Mouse (Mus musculus): ENCODE results near the gene Gm20388. TPM values are rescaled to one million over a fixed set of nuclear protein-coding genes. Genes with fewer than 3 reads are reported as not detected.

Gene Gm20388
- total RNA-seq, 2 experiments from 2014 or later: 6.8 to 7.8 TPM

DNA sequence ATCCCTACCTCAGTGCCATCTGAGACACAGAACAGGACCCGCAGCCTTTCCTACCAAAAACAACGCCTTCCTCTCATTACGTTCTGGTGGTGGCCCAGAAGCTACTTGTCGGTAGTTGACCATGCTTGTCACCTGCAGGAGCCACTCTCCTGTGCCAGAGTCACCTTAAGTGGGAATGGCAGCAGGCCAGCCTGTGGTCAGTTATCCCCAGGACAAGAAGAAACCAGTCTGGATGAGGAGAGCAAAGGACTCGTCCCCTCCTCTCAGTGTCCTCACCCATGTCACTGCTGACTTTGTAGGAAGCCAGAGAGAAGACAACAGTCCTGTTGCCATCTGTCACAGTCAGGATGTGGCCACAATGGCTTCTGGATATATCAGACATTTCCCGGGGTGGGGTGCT, 2906.3 kb downstream of the Gm20388 start:
- intact Hi-C loops (cut with DNase I): no loop called here
- DNase-seq: no peak

DNA sequence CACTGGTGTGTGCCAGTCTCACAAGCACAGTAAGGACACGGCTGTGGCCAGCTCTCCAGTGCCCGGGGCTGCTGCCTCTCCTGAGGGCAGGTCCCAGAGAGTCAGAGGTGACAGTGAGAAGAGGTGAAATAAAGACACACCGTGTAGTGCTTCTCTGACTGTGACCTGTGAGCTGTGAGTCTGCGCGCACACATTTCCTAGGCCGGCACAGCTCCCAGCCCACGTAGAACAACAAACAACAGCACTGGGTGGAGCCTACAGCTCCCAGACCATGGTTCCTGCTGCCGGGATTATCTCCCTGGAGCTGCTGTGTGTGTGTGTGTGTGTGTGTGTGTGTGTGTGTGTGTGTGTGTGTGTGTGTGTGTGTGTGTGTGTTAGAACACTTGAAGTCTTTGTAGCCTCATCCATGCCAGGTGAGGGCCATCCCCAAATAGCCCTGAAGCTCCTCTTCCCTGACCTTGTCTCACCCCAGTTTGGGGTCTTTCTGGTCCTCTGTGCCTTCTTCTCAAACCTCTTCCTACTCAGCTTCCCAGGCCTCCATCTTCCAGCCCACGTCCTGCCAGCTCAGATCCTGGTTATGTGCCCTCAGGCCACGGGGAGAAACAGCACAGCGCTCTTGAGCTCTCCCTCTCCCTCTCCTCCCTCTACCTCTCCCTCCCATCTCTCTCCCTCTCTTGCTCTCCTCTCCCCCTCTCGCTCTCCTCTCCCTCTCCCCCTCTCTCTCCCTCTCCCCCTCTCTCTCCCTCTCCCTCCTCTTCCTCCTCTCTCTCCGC, 2907.3 kb downstream of the Gm20388 start:
- DNase-seq: no peak

DNA sequence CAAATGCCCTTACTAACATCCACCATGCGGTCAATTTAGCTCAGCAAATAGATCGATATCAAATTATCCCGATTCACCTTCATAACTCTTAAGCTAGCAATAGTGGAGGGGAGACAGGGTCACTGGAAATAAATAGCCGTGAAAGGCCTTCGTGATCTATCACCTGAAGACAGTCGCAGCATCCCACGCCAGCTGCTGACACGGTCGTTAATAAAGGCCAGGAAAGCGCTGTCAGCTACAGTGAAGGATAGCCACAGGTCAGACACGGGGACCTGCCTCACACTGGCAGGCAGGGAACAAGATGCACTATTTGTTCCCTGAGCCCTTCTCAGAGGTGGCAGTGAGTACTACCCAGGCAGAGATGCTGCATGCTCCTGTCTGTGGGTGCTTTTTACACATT, 2909.1 kb downstream of the Gm20388 start:
- intact Hi-C loops (cut with DNase I): loop anchor here (10.0 kb wide), 1 partner anchor 425 kb away; no protein-coding TSS in a partner anchor
- no peak for DNase-seq

More for the DNA sequence above, 2907.3 kb downstream of the Gm20388 start:
- intact Hi-C loops (cut with DNase I): no loop called here

DNA sequence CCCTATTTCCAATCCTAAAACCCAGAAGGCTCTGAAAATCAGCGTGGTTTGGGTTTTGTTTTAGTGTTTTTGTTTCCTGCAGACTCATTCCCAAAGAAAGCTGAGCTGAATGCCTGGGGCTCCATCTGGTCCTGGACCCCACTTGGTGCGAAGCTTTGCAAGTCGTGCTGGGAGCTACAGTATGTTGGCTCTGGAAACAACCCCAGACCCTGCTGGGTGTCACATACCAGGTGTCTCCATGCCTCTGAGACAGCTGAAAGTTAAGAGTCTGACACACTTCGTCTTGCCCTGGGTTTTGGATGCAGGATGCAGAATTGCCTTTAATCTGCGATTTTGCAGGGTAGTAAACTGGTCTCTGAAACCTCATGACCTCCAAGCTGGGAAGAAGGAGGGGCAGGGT, 2913.9 kb downstream of the Gm20388 start:
- intact Hi-C loops (cut with DNase I): loop anchor here (10.0 kb wide), 1 partner anchor 430 kb away; no protein-coding TSS in a partner anchor
- no peak for DNase-seq

DNA sequence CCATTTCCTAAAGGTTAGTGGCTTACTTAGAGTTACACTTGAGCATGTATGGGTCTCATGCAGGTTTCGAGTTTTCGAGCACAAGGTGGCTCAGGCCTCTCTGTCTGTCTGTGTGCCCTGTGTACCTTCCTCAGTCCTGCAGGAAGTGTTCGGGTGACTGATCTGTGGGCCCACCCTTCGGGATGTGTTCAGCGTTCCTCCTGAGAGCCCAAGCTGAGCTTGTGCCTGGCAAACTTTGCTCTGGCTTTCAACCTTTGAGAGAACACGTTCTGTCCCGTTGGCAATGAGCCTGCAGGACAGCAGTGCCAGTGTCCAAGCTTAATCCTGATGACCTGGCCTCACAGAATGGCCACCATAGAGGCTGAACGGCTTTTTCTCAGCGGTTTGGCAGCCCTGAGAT, 2914.3 kb downstream of the Gm20388 start:
- intact Hi-C loops (cut with DNase I): loop anchor here (5.0 to 10.0 kb wide), 2 partner anchors 323 to 430 kb away; no protein-coding TSS in a partner anchor
- no peak for DNase-seq

DNA sequence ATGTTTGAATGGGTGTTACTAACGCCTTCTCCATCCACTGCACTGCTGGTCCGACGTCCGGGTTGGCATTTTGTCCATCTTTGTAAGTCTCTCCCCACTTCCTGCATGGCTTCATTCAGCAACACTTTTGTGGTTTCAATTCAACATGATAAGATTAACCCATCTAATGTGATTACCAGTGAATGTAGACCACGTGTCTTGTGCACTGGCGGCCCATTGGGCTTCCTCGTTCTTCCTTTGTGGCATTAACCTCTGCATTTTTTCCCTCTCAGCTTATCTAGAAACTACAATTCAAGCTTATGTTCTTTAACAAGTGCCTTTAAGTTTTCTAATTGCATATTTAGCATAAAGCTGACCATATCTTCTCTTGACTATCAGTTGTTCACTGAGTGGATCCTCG, 2914.8 kb downstream of the Gm20388 start:
- intact Hi-C loops (cut with DNase I): loop anchor here (5.0 to 10.0 kb wide), 2 partner anchors 323 to 431 kb away; no protein-coding TSS in a partner anchor

DNA sequence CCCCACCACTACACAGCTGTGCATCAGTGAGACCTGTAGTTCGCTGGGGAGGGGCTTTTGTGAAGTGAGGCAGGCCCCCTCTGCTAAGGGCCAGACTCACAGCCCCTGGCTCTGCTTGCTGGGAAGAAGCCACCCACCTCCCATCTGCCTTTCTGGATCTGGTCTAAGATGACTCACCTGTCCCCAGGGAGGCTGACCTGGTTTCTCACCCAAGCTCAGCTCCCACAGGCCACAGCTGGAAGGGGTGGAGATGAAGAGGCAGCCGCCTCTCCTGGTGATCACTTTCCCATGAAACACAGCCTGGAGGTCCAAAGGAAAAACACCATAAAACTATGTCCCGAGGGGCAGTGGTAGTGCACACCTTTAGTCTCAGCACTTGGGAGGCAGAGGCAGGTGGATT, 2918.8 kb downstream of the Gm20388 start:
- DNase-seq: no peak
- intact Hi-C loops (cut with DNase I): loop anchor here (2.0 to 10.0 kb wide), 3 partner anchors 151 to 435 kb away; no protein-coding TSS in a partner anchor

More for the DNA sequence above, 2914.8 kb downstream of the Gm20388 start:
- no peak for DNase-seq

DNA sequence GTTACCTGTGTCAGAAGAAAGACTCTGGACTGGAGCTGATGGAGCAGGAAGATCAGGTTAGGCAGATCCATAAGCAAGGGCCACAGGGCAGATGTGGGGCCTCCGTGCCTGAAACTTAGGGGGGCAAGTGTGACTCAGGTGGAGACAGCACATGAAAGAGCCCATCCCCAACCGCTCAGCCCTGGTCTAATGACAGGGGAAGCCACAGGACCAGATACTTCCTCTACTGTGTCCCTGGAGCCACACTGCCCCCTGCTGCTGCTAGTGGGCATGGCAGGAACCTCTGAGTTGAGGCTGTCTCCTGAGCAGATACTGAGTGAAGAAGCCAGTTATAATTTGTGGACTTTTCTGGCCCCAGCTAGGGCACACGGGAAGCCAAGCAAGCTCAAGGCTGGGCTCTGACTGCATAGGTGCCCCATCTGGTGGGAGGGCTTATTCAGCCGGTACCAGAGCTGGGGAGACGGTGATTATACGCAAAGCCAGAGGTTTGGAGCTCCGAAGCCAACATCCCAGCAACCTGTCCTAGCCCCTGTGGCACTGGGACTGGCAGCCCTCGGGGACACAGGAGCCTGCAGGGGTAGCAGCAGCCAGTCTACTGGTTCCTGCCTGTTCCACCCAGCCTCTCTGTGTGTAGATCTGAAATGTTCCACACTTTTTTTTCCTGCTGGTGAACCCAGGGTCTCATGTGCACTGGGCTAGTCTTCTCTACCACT, 2919.9 kb downstream of the Gm20388 start:
- DNase-seq: peak; percentile 89 to 93
- intact Hi-C loops (cut with DNase I): loop anchor here (2.0 kb wide), 1 partner anchor 212 kb away; no protein-coding TSS in a partner anchor

DNA sequence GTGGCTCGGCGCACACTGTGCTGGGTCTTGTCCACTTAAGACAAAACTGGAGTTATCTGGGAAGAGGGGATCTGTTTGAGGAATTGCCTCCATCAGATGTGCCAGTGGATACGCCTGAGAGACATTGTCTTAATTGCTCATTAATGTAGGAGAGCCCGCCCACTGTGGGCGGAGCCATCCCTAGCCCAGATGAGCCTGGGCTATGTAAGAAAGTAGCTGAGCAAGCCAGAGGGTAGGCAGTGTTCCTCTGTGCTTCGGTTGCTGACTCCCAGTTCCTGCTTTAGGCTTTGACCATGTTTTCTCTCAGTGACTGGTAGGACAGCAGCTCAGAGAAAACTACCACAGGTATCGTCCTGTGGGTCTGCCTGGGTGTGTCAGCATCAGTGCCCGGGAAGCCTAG, 2923.8 kb downstream of the Gm20388 start:
- DNase-seq: no peak
- intact Hi-C loops (cut with DNase I): no loop called here

DNA sequence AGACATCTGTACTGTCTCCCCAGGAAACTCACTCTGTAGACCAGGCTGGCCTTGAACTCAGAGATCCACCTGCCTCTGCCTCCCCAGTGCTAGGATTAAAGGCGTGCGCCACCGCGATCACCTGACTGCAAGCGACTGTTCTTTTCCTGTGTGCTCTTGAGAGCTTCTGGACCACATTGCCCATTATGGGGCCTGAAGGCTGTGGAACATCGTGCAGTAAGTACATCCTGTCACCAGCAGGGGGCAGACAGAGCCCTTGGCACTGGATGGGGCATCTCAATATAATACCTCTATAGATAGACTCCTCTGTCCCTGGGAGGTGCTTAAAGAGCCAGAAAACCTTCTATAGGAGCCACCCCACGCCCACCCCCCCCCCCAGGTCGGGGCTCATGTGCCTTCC, 2924.3 kb downstream of the Gm20388 start:
- intact Hi-C loops (cut with DNase I): no loop called here
- peak; percentile 50 to 59 for DNase-seq

DNA sequence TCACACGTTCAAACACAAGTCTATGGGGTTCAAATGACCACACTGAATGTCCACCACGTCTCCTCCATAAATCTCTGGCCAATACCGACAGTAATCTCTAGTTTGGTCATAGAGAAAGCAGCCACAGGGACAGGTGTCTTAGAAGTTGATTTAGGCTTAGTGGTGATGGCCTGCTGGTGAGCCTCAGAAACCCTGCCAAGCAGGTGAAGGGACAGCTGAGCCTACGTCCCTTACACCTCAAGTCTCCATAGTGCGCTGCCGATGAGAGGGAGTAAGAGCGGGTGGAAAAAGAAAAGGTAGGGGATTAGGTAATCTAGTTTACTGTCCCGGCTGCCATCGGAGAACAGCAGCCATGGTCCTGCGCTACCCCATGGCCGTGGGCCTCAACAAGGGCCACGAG, 2925.6 kb downstream of the Gm20388 start:
- intact Hi-C loops (cut with DNase I): no loop called here

DNA sequence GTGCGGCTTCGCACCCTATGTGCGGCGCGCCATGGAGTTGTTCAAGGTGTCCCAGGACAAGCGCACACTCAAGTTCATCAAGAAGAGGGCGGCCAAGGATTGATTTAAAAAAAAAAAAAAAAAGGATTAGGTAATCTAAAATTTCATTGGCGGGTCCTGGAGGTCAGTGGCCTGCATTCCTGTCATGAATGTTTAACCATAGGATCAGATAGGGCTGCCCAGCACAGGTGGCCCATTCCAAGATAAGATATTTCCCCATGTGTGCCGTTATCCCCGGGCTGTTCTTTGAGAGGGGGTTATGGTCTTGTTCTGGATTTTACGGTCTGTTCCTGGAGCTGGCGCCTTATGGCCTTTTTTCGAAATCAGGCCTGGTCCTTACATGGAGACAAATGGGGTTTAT, 2926.1 kb downstream of the Gm20388 start:
- no peak for DNase-seq
- intact Hi-C loops (cut with DNase I): no loop called here

More for the DNA sequence above, 2925.6 kb downstream of the Gm20388 start:
- DNase-seq: no peak

DNA sequence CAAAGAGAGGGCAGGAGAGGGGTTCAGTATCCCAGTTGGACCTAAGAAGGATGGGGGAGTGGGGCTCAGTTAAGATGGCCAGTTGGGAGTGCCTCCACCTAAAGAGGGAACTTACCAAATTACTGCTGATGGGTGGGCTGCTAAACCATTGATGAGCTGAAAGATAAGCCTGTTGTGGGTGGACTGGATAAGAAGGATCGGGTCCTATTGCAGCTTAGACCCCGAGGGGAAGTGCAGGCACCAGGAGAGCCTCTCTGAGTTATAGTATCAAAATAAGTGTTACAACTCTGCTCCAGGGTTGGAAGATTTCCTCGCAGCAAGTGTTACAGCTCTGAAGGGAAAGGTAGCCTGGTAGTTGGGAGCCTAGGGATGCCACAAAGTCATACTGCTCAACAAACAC, 2933.5 kb downstream of the Gm20388 start:
- intact Hi-C loops (cut with DNase I): no loop called here
- no peak for DNase-seq

DNA sequence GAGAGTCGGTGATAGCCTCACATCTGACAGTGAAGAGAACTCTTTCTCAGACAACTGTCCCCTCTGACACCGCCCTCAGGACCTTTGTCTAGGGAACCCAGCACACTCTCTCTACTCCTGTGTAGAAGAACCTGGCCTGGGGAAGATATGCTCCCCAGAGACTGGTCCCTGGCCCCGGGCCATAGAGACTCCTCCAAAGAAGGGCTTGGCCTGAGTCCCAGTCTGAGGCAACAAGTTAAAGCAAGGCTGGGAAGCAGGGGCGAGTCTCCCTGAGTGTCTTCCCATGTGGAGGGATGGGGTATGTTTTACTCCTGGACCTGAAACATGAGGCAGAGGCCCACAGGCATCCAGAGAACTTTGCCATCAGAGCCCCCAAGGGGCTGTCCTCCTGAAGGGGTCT, 2935.0 kb downstream of the Gm20388 start:
- DNase-seq: no peak
- intact Hi-C loops (cut with DNase I): no loop called here

DNA sequence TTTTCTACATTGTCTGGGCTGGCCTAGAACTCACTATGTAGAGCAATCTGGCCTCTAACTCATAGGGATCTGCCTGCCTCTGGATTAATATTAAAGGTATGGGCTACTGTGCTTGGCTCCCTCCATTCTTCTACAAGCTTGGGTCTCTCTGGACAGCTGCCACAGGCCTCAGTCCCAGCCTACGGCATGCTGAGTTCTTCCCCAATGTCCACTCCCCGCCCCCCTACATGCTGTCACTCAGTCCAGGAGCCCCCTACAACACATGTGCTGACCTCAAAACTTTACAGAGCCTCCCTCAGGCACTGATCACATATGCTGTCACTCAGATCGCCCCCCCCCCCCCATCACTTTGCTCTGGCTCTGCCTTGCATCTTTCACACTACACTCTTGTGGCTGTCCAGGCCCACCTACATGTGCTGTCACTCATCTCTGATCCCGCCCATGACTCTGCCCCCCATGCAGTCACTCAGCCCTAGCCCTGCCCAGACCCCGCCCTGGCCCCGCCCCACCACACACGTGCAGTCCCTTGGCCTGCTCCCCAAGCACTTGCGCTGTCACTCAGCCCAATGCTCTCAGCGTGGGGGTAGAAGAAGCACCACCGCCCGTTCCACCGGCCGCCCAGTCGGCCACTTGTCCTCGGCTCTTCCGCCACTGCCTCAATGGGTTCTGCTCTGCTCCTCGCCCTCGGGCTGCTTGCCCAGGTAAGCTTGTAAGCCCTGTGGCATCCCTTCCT, 2937.4 kb downstream of the Gm20388 start, which contains the start of gene Cdh15:
Gene Cdh15 (plus strand): TSS at position 138 of the 733 bp plus-strand sequence.
- DNase-seq: peak; percentile 54 to 66

DNA sequence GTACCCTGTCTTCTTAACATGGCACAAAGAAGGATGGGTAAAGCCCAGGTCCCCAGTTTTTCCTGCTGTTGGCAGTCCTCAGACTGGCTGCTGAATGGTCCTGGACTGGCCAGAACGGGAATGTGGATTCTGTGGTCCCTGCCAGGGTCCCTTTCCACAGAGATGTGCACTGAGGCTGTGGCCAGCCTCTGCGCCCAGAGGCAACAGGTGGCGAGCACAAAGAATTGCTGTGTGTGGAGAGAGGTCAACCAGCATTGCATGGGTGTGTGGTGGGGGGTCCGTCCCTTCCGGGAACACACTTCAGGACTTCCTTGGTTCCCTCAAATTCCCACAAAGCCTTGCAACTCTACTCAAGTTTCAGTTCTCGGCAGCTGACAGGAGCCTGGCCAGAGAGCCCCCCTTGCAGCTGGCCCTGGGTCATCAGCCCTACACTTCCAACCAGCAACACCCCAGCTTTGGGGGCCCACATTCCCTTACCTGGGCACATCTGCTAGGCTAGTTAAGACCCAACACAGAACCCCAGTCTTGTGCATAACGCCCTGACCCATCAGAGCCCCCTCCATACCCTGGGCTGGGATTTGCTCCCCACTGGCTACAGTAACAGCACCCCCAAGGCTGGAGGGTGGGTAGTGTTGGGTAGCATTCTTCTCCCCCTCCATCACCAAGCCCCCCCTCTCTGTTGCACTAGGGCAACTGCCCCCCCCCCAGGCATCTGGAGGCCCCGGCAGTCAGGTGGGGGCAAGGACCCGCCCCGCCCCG, 2938.7 kb downstream of the Gm20388 start:
- DNase-seq: no peak
- intact Hi-C loops (cut with DNase I): no loop called here

More for the DNA sequence above, 2937.4 kb downstream of the Gm20388 start, which contains the start of gene Cdh15:
- intact Hi-C loops (cut with DNase I): no loop called here

DNA sequence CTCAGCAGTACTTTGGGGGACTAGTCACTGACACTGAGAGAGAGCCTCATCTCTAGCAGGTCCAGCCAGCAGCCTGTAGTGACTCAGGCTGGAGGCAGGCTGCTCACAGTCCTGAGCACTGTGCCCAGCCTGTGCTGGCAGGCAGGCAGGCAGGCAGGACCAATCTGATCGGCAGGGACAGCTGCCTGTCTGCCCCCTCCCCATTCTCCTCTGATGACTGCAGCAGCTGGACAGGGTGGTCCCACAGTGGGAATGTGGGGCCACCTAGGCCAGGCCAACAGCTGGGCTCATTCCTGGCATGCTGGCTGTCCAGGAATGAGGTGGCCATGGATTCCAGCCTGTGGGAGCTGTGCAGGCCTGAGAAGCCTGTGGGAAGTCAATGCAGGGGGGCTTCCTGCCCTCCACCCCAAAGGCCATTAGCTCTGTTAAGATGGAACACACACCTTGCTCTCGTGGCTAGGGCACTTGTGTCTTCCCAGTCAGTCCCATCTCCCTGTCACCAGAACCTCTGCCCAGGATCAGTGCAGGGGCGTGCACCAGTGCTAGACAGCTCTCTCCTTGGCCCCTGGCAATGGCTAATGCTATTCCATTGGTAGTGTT, 2940.1 kb downstream of the Gm20388 start:
- DNase-seq: no peak
- intact Hi-C loops (cut with DNase I): no loop called here

DNA sequence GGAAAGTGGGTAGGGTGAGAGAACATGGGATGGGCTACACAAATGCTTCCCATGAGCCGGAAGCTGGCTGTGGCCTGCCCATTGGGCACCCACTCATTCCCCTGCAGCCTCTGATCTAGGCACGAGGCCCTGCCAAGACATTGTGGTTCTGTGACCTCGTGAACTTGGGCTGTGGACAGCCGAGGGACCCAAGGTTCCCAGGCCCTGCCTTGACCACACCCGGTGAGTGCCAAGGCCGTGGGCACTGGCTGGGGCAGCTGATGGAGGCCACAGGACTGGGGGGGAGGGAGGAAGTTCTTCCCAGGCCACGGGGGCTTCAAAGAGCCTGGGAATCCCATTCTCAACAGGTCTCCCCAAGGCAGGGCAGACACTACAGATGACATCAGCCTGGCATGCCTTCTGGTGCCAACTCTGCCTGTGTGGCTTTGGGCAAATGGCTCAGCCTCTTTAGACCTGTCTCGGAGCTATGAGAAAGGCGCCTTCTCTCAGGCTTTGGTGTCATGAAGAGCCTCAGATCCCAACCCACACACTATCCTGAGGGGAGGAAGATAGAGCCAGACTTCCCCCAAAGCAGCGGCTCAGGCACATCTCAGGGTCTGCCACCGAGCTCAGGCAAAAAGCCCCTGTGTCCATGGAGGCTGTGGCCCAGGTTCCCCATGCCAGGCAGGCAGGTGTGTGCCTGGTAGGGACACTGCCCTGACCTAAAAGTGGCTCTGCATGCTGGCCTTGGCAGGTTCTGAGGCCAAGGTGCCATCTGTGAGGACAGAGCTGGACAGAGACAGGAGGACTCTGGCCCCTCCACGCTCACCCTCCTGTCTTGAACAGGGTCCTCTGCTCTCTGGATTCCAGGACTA, 2941.3 kb downstream of the Gm20388 start:
- intact Hi-C loops (cut with DNase I): no loop called here
- DNase-seq: no peak

DNA sequence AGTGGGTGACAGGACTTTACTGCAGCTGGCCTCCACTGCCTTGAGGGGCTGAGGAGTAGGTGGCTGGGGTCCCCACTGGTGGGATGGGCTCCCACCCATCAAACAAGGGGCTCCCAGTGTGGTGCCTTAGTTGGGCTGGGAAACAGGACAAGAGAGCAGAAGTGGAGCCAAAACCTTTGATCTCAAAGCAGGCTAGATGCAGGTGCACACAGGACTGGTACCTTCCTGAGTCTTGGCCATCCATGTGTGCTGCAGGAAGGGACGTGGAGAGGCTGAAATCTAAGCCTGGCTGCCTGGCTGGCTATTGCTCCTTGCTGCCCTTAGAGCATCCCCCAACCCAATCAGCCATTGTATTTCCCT, 2941.9 kb downstream of the Gm20388 start:
- DNase-seq: no peak
- intact Hi-C loops (cut with DNase I): no loop called here
